Mouse (Mus musculus): ENCODE measurements around the gene Kpna6. TPM values are rescaled to one million over a fixed set of nuclear protein-coding genes. Genes with fewer than 3 reads are reported as not detected.

The Kpna6 gene
- polyA plus RNA-seq, 1 experiment from 2014 or later, result 19.7 TPM

Small RNAs within 50 kb of the gene (microRNA-seq; reads per million reads assigned to microRNA genes)
- gene Mir7016, result not detected

Other genes starting within 250 kb of the Kpna6 start
- 16.1 and 16.2 TPM in 2 replicates for gene Zbtb8b, start 231.9 kb downstream of the Kpna6 start, polyA plus RNA-seq (2014; fragmentation: Nextera tagmentation; extraction: Ambion mirVana)
- 32.8 and 33.2 TPM in 2 replicates for gene Bsdc1, start 211.2 kb downstream of the Kpna6 start, polyA plus RNA-seq (2014; fragmentation: Nextera tagmentation; extraction: Ambion mirVana)
- gene Tssk3, start 181.7 kb downstream of the Kpna6 start, polyA plus RNA-seq (2014; fragmentation: Nextera tagmentation; extraction: Ambion mirVana), result 0.27 and 0.32 TPM in 2 replicates
- gene Fam229a, start 181.6 kb downstream of the Kpna6 start, polyA plus RNA-seq (2014; fragmentation: Nextera tagmentation; extraction: Ambion mirVana), result 0.64 TPM in 1 of 2 replicates, not detected in the other
- gene Marcksl1, start 159.2 kb downstream of the Kpna6 start, polyA plus RNA-seq (2014; fragmentation: Nextera tagmentation; extraction: Ambion mirVana), result 1,581 and 1,634 TPM in 2 replicates
- 67.2 and 94.0 TPM in 2 replicates for gene Hdac1, start 130.1 kb downstream of the Kpna6 start, polyA plus RNA-seq (2014; fragmentation: Nextera tagmentation; extraction: Ambion mirVana)
- gene Lck, start 99.1 kb downstream of the Kpna6 start, polyA plus RNA-seq (2014; fragmentation: Nextera tagmentation; extraction: Ambion mirVana), result 10.0 and 10.5 TPM in 2 replicates
- not detected in 2 replicates for gene Fam167b, start 94.2 kb downstream of the Kpna6 start, polyA plus RNA-seq (2014; fragmentation: Nextera tagmentation; extraction: Ambion mirVana)
- gene Eif3i, start 72.1 kb downstream of the Kpna6 start, polyA plus RNA-seq (2014; fragmentation: Nextera tagmentation; extraction: Ambion mirVana), result 206 and 221 TPM in 2 replicates
- gene Tmem234, start 72.1 kb downstream of the Kpna6 start, polyA plus RNA-seq (2014; fragmentation: Nextera tagmentation; extraction: Ambion mirVana), result 188 and 191 TPM in 2 replicates
- 3.9 and 4.7 TPM in 2 replicates for gene Dcdc2b, start 58.5 kb downstream of the Kpna6 start, polyA plus RNA-seq (2014; fragmentation: Nextera tagmentation; extraction: Ambion mirVana)
- gene Iqcc, start 53.7 kb downstream of the Kpna6 start, polyA plus RNA-seq (2014; fragmentation: Nextera tagmentation; extraction: Ambion mirVana), result 28.2 and 33.3 TPM in 2 replicates
- 136 and 141 TPM in 2 replicates for gene Ccdc28b, start 48.8 kb downstream of the Kpna6 start, polyA plus RNA-seq (2014; fragmentation: Nextera tagmentation; extraction: Ambion mirVana)
- 40.1 and 46.0 TPM in 2 replicates for gene Txlna, start 31.7 kb downstream of the Kpna6 start, polyA plus RNA-seq (2014; fragmentation: Nextera tagmentation; extraction: Ambion mirVana)
- gene Tmem39b, start 24.1 kb upstream of the Kpna6 start, polyA plus RNA-seq (2014; fragmentation: Nextera tagmentation; extraction: Ambion mirVana), result 22.9 and 23.3 TPM in 2 replicates
- 105 and 141 TPM in 2 replicates for gene Khdrbs1, start 69.5 kb upstream of the Kpna6 start, polyA plus RNA-seq (2014; fragmentation: Nextera tagmentation; extraction: Ambion mirVana)
- 163 and 234 TPM in 2 replicates for gene Ptp4a2, start 138.5 kb upstream of the Kpna6 start, polyA plus RNA-seq (2014; fragmentation: Nextera tagmentation; extraction: Ambion mirVana)